Mouse (Mus musculus): ENCODE data around the gene Enpp3. TPM values are rescaled to one million over a fixed set of nuclear protein-coding genes. Genes with fewer than 3 reads are reported as not detected.

Enpp3 gene
- total and polyA plus RNA-seq, 3 experiments: 0.04 to 0.24 (median 0.08) TPM

GRCm38 (mm10) chr10:24764640-24765039, 78.0 kb downstream of the Enpp3 start:
- dilution Hi-C loops (cut with MboI; ENCODE audit: extremely low pct_ligation_motif_present, extremely low pct_unique_long_range_greater_than_20kb, low sequenced_read_pairs): no loop called here
- Histone ChIP-seq H3K9me3 (replicated peaks; ENCODE audit: low read length) (no peaks in the 10 kb centered on the region), H3K4me2 (ENCODE audit: insufficient read depth, low read depth, poor library complexity, severe bottlenecking) (no peak overlapping the region), H3K4me3 (replicated peaks in 1 of 3; ENCODE audit: low read depth in 2 of 3, low read length in 2 of 3, poor library complexity in 1 of 3) (no peak overlapping the region), H3K27ac (ENCODE audit: insufficient read depth, low read depth) (no peak overlapping the region), H3K4me1 (ENCODE audit: control insufficient read depth in 1 of 2, insufficient read depth in 2 of 2) (peaks cover 5 to 9% of the 10 kb centered on the region in 2 experiments), H3K9ac (ENCODE audit: insufficient read depth, low read depth) (no peak overlapping the region), H3K27me3 (replicated peaks) (no peaks in the 10 kb centered on the region), H3K36me3 (replicated peaks in 1 of 2; ENCODE audit: control insufficient read depth in 1 of 2, insufficient read depth in 1 of 2, low read length in 1 of 2) (no peaks in the 10 kb centered on the region), H3K79me2 (replicated peaks; ENCODE audit: control insufficient read depth, extremely low read depth, insufficient read depth, poor library complexity, severe bottlenecking) (no peaks in the 10 kb centered on the region)
- TF ChIP-seq POLR2A (IDR thresholded peaks at IDR 0.05; ENCODE audit: low read depth, low read length): no peak
- no peak for TF ChIP-seq CHD1 (IDR thresholded peaks at IDR 0.05; ENCODE audit: low read depth, low read length)
- no peak for TF ChIP-seq JUN (IDR thresholded peaks at IDR 0.05; ENCODE audit: insufficient read depth, low read depth, low read length)
- TF ChIP-seq RCOR1 (conservative IDR thresholded peaks at IDR 0.05; ENCODE audit: low read depth, low read length): no peak
- TF ChIP-seq MAFK (IDR thresholded peaks at IDR 0.05; ENCODE audit: insufficient replicate concordance, low read length): no peak
- no peak for TF ChIP-seq MAX (IDR thresholded peaks at IDR 0.05; ENCODE audit: low read length)
- TF ChIP-seq SIN3A (IDR thresholded peaks at IDR 0.05; ENCODE audit: low read length): no peak
- no peak for TF ChIP-seq KAT2A (IDR thresholded peaks at IDR 0.05; ENCODE audit: insufficient replicate concordance, low read length)
- no peak for TF ChIP-seq ZKSCAN1 (IDR thresholded peaks at IDR 0.05; ENCODE audit: borderline replicate concordance, low read depth, low read length)
- TF ChIP-seq TCF12 (IDR thresholded peaks at IDR 0.05; ENCODE audit: low read depth, low read length): no peak
- TF ChIP-seq MXI1 (IDR thresholded peaks at IDR 0.05; ENCODE audit: low read depth, low read length): no peak
- no peak for TF ChIP-seq USF2 (conservative IDR thresholded peaks at IDR 0.05; ENCODE audit: low read depth, low read length)
- TF ChIP-seq ZC3H11A (IDR thresholded peaks at IDR 0.05; ENCODE audit: low read depth, low read length): no peak
- no peak for TF ChIP-seq BHLHE40 (IDR thresholded peaks at IDR 0.05; ENCODE audit: low read depth, low read length)
- no peak for TF ChIP-seq ZMIZ1 (IDR thresholded peaks at IDR 0.05; ENCODE audit: low read depth, low read length)
- TF ChIP-seq GABPA (IDR thresholded peaks at IDR 0.05; ENCODE audit: insufficient replicate concordance, low read depth, low read length): no peak
- TF ChIP-seq ETS1 (conservative IDR thresholded peaks at IDR 0.05; ENCODE audit: low read depth, low read length): no peak
- DNase-seq (ENCODE audit: extremely low read depth): no peak
- in situ Hi-C loops (cut with MboI; ENCODE audit: low pct_ligation_motif_present, low pct_unique_long_range_greater_than_20kb, low sequenced_read_pairs): no loop called here

GRCm38 (mm10) chr10:24763257-24763656, 79.4 kb downstream of the Enpp3 start:
- dilution Hi-C loops (cut with MboI; ENCODE audit: extremely low pct_ligation_motif_present, extremely low pct_unique_long_range_greater_than_20kb, low sequenced_read_pairs): no loop called here
- no peaks in the 10 kb centered on the region for H3K27me3 ChIP-seq (replicated peaks)
- no peaks in the 10 kb centered on the region for H3K9me3 ChIP-seq (replicated peaks; ENCODE audit: low read length)
- no peaks in the 10 kb centered on the region for H3K36me3 ChIP-seq (replicated peaks in 1 of 2; ENCODE audit: control insufficient read depth in 1 of 2, insufficient read depth in 1 of 2, low read length in 1 of 2)
- no peak for DNase-seq (ENCODE audit: extremely low read depth)
- in situ Hi-C loops (cut with MboI; ENCODE audit: low pct_ligation_motif_present, low pct_unique_long_range_greater_than_20kb, low sequenced_read_pairs): no loop called here
- TF ChIP-seq E2F4 (IDR thresholded peaks at IDR 0.05; ENCODE audit: insufficient replicate concordance, low read depth, low read length) (no peak), EP300 (IDR thresholded peaks at IDR 0.05; ENCODE audit: low read length) (peak; percentile 25; the same call in 1 of the 2 replicates), RAD21 (IDR thresholded peaks at IDR 0.05; ENCODE audit: low read depth, low read length) (no peak), UBTF (IDR thresholded peaks at IDR 0.05; ENCODE audit: low read depth, low read length) (no peak), SIN3A (IDR thresholded peaks at IDR 0.05; ENCODE audit: low read length) (no peak), JUN (IDR thresholded peaks at IDR 0.05; ENCODE audit: insufficient read depth, low read depth, low read length) (no peak), MXI1 (IDR thresholded peaks at IDR 0.05; ENCODE audit: low read depth, low read length) (no peak), CHD1 (IDR thresholded peaks at IDR 0.05; ENCODE audit: low read depth, low read length) (no peak)
- H3K4me3 ChIP-seq (replicated peaks in 1 of 3; ENCODE audit: low read depth in 2 of 3, low read length in 2 of 3, poor library complexity in 1 of 3): no peak overlapping the region
- peaks cover 5 to 9% of the 10 kb centered on the region in 2 experiments for H3K4me1 ChIP-seq (ENCODE audit: control insufficient read depth in 1 of 2, insufficient read depth in 2 of 2)
- no peak overlapping the region for H3K9ac ChIP-seq (ENCODE audit: insufficient read depth, low read depth)
- H3K79me2 ChIP-seq (replicated peaks; ENCODE audit: control insufficient read depth, extremely low read depth, insufficient read depth, poor library complexity, severe bottlenecking): no peaks in the 10 kb centered on the region
- H3K27ac ChIP-seq (ENCODE audit: insufficient read depth, low read depth): no peak overlapping the region
- H3K4me2 ChIP-seq (ENCODE audit: insufficient read depth, low read depth, poor library complexity, severe bottlenecking): peak overlapping the region; percentile 26; the same call in 1 of the 2 replicates
